Mouse (Mus musculus): ENCODE results near the gene Satb2. TPM values are rescaled to one million over a fixed set of nuclear protein-coding genes. Genes with fewer than 3 reads are reported as not detected.

The Satb2 gene
- polyA plus RNA-seq, 1 experiment, result 0.26 TPM

- DNase-seq (ENCODE audit: low read depth), result no peak
Measured at GRCm38 (mm10) chr1:56973593-56973950, 4.9 kb downstream of the Satb2 start.

- DNase-seq (ENCODE audit: low read depth), result no peak
Measured at GRCm38 (mm10) chr1:56972950-56973592, 5.4 kb downstream of the Satb2 start.

GRCm38 (mm10) chr1:56972251-56972949, 6.0 kb downstream of the Satb2 start:
- no peak for DNase-seq (ENCODE audit: low read depth)

GRCm38 (mm10) chr1:56971942-56972250, 6.6 kb downstream of the Satb2 start:
- no peak for DNase-seq (ENCODE audit: low read depth)

GRCm38 (mm10) chr1:56971441-56971861, 7.0 kb downstream of the Satb2 start:
- DNase-seq (ENCODE audit: low read depth), result no peak

GRCm38 (mm10) chr1:56970740-56971141, 7.7 kb downstream of the Satb2 start:
- no peak for DNase-seq (ENCODE audit: low read depth)

GRCm38 (mm10) chr1:56969364-56970360, 8.8 kb downstream of the Satb2 start:
- DNase-seq (ENCODE audit: low read depth), result no peak

- no peak for DNase-seq (ENCODE audit: low read depth)
Measured at GRCm38 (mm10) chr1:56965879-56966579, 12.4 kb downstream of the Satb2 start.

- no peak for DNase-seq (ENCODE audit: low read depth)
Measured at GRCm38 (mm10) chr1:56964493-56964892, 14.0 kb downstream of the Satb2 start.

- no peak for DNase-seq (ENCODE audit: low read depth)
Measured at GRCm38 (mm10) chr1:56963291-56963690, 15.2 kb downstream of the Satb2 start.

GRCm38 (mm10) chr1:56958996-56959395, 19.5 kb downstream of the Satb2 start:
- DNase-seq (ENCODE audit: low read depth), result no peak

- no peak for DNase-seq (ENCODE audit: low read depth)
Measured at GRCm38 (mm10) chr1:56957942-56958341, 20.5 kb downstream of the Satb2 start.

- DNase-seq (ENCODE audit: low read depth), result no peak
Measured at GRCm38 (mm10) chr1:56956811-56957210, 21.6 kb downstream of the Satb2 start.

- DNase-seq (ENCODE audit: low read depth), result no peak
Measured at GRCm38 (mm10) chr1:56955739-56956085, 22.7 kb downstream of the Satb2 start.

GRCm38 (mm10) chr1:56955055-56955738, 23.3 kb downstream of the Satb2 start:
- DNase-seq (ENCODE audit: low read depth), result no peak

- DNase-seq (ENCODE audit: low read depth), result no peak
Measured at GRCm38 (mm10) chr1:56953538-56953937, 24.9 kb downstream of the Satb2 start.

GRCm38 (mm10) chr1:56951980-56952379, 26.5 kb downstream of the Satb2 start:
- DNase-seq (ENCODE audit: low read depth), result no peak

GRCm38 (mm10) chr1:56951525-56951924, 26.9 kb downstream of the Satb2 start:
- no peak for DNase-seq (ENCODE audit: low read depth)

GRCm38 (mm10) chr1:56939432-56939831, 39.0 kb downstream of the Satb2 start:
- DNase-seq (ENCODE audit: low read depth), result no peak

- no peak for DNase-seq (ENCODE audit: low read depth)
Measured at GRCm38 (mm10) chr1:56938432-56938831, 40.0 kb downstream of the Satb2 start.

GRCm38 (mm10) chr1:56936554-56936953, 41.9 kb downstream of the Satb2 start:
- no peak for DNase-seq (ENCODE audit: low read depth)

Data from gonadal fat pad, adult 2 months (tissue).